Mouse (Mus musculus) intestine, embryonic 14.5 days (tissue): ENCODE results near the gene Nkpd1. TPM values are rescaled to one million over a fixed set of nuclear protein-coding genes. Genes with fewer than 3 reads are reported as not detected.

Source experiments
- ATAC-seq: fragments of 200-750 bp; cut with Nextera tagmentation; replicated peaks from 2 replicates; pipeline ENCODE4 v1.8.0; 2017; ENCODE audit warnings: low read depth, moderate number of reproducible peaks, moderate TSS enrichment, moderate library complexity; ENCODE audit not compliant: low FRiP score, low TSS enrichment
- DNase-seq: peaks from one replicate; pipeline ENCODE4 v3.0.0-alpha.2; 2018; ENCODE audit warnings: low spot score
- H3K27ac ChIP-seq: fragments of 300-500 bp; sonication (generic); 2 replicates; pipeline ENCODE4 v1.5.1; 2014; ENCODE audit warnings: low read depth, mild to moderate bottlenecking, control low read depth
- H3K27me3 ChIP-seq: fragments of 300-500 bp; sonication (generic); replicated peaks from 2 replicates; pipeline ENCODE4 v1.6.1; 2014; ENCODE audit warnings: low read length, control low read depth; ENCODE audit not compliant: control insufficient read depth, insufficient read depth
- H3K36me3 ChIP-seq: fragments of 300-500 bp; sonication (generic); 2 replicates; pipeline ENCODE4 v1.6.1; 2014; ENCODE audit warnings: low read length, control low read depth; ENCODE audit not compliant: control insufficient read depth, insufficient read depth
- H3K4me1 ChIP-seq: fragments of 300-500 bp; sonication (generic); replicated peaks from 2 replicates; pipeline ENCODE4 v1.6.1; 2014; ENCODE audit warnings: low read length, control low read depth, mixed read lengths; ENCODE audit not compliant: control insufficient read depth, insufficient read depth
- H3K4me2 ChIP-seq: fragments of 300-500 bp; sonication (generic); 2 replicates; pipeline ENCODE4 v1.6.1; 2014; ENCODE audit warnings: low read length
- H3K4me3 ChIP-seq: fragments of 300-500 bp; sonication (generic); 2 replicates; pipeline ENCODE4 v1.5.1; 2014; ENCODE audit warnings: low read depth, low read length, control low read depth, mixed read lengths
- H3K9ac ChIP-seq: fragments of 300-500 bp; sonication (generic); 2 replicates; pipeline ENCODE4 v1.6.1; 2014; ENCODE audit warnings: mild to moderate bottlenecking, low read length
- H3K9me3 ChIP-seq: fragments of 300-500 bp; sonication (generic); 2 replicates; pipeline ENCODE4 v1.6.1; 2016; ENCODE audit warnings: low read length, control low read depth; ENCODE audit not compliant: control insufficient read depth
- WGBS: fragments of 180-500 bp; shearing (Covaris S2); extraction: QIAGEN DNeasy Blood & Tissue Kit; methylation state at CpG from one replicate; pipeline ENCODE4 v1.1.7; 2014; 5-methylcytosine and 5-hydroxymethylcytosine counted together
- polyA plus RNA-seq: library from polyadenylated mRNA; unstranded; fragments of >200 nt; fragmentation: Nextera tagmentation; extraction: Ambion mirVana; gene quantifications from 2 replicates; pipeline ENCODE4 v1.2.1, GENCODE M21; 2014

Gene Nkpd1
- polyA plus RNA-seq, 1 experiment from 2014 or later: 0.09 TPM

- H3K9me3 ChIP-seq: no peaks in the 10 kb centered on the region
- DNase-seq: no peak
- no peak overlapping the region for H3K9ac ChIP-seq
- H3K27ac ChIP-seq: no peak overlapping the region
- ATAC-seq: no peak
- no peak overlapping the region for H3K4me3 ChIP-seq
- H3K4me1 ChIP-seq: peaks cover 19% of the 10 kb centered on the region
- 72% methylated on average over 2 of the region's 2 CpGs for WGBS
- H3K4me2 ChIP-seq: no peak overlapping the region
- peaks cover 10% of the 10 kb centered on the region for H3K36me3 ChIP-seq
- peaks cover 55% of the 10 kb centered on the region for H3K27me3 ChIP-seq
Measured at GRCm38 (mm10) chr7:19525105-19525481, 7.5 kb downstream of the Nkpd1 start.

GRCm38 (mm10) chr7:19531077-19531476 lies 13.4 kb downstream of the Nkpd1 start:
- DNase-seq (no peak), ATAC-seq (peak; percentile 16; the same call in 1 of the 2 replicates)
- WGBS: 60% methylated on average over 10 of the region's 10 CpGs
- H3K36me3 ChIP-seq: peaks cover 61% of the 10 kb centered on the region
- H3K4me3 ChIP-seq: no peak overlapping the region
- no peaks in the 10 kb centered on the region for H3K4me1 ChIP-seq
- no peak overlapping the region for H3K4me2 ChIP-seq
- H3K27me3 ChIP-seq: no peaks in the 10 kb centered on the region
- no peak overlapping the region for H3K27ac ChIP-seq
- no peak overlapping the region for H3K9ac ChIP-seq
- no peaks in the 10 kb centered on the region for H3K9me3 ChIP-seq

DNA sequence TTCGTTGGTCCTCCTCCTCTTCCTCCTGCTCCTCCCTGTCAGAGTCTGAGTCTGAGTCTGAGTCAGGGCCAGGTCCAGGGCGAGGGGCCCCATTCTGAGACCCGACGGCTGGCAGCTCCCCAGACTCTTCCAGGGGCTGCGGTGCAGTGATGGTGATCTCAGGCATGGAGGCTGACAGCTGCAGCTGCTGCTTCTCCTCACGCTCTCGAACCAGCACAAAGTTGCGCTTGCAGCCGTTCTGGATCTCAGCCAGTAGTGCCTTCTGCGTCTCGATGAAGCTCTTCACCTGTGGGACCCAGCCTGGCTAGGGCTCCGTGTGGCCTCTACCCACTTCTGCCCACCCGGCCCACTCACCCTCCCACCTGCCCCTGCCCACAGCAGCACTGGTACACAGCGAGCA lies 14.6 kb downstream of the Nkpd1 start:
- Histone ChIP-seq H3K9ac (no peak overlapping the region), H3K36me3 (peaks cover 61% of the 10 kb centered on the region), H3K4me1 (no peaks in the 10 kb centered on the region), H3K27me3 (no peaks in the 10 kb centered on the region), H3K4me2 (no peak overlapping the region), H3K9me3 (no peaks in the 10 kb centered on the region), H3K27ac (no peak overlapping the region), H3K4me3 (no peak overlapping the region)
- no peak for DNase-seq
- 84% methylated on average over 14 of the region's 14 CpGs for WGBS
- ATAC-seq: no peak

DNA sequence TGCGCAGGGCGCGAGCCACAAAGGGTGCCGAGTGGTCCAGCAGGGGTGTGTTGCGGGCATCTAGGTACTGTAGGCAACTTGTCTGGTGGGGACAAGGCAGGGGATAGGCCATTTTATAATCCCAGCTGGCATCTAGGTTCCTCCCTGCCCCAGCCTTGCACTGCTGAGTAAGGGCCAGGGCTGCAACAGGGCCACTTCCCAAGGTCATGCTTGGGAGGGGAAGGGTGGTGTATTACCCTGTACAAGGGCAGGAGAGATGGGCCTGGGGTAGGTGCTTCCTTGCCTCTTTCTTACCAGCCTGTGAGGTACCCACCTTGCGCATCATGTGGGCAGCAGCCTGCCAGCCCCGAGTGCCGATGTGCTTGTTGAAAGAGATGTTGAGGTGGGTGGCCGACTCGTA lies 17.0 kb downstream of the Nkpd1 start:
- ATAC-seq: no peak
- H3K4me1 ChIP-seq: no peaks in the 10 kb centered on the region
- H3K9ac ChIP-seq: no peak overlapping the region
- no peak overlapping the region for H3K27ac ChIP-seq
- DNase-seq: no peak
- 92% methylated on average over 10 of the region's 10 CpGs for WGBS
- H3K4me3 ChIP-seq: no peak overlapping the region
- H3K36me3 ChIP-seq: peaks cover 55% of the 10 kb centered on the region
- no peaks in the 10 kb centered on the region for H3K9me3 ChIP-seq
- H3K4me2 ChIP-seq: no peak overlapping the region
- no peaks in the 10 kb centered on the region for H3K27me3 ChIP-seq

DNA sequence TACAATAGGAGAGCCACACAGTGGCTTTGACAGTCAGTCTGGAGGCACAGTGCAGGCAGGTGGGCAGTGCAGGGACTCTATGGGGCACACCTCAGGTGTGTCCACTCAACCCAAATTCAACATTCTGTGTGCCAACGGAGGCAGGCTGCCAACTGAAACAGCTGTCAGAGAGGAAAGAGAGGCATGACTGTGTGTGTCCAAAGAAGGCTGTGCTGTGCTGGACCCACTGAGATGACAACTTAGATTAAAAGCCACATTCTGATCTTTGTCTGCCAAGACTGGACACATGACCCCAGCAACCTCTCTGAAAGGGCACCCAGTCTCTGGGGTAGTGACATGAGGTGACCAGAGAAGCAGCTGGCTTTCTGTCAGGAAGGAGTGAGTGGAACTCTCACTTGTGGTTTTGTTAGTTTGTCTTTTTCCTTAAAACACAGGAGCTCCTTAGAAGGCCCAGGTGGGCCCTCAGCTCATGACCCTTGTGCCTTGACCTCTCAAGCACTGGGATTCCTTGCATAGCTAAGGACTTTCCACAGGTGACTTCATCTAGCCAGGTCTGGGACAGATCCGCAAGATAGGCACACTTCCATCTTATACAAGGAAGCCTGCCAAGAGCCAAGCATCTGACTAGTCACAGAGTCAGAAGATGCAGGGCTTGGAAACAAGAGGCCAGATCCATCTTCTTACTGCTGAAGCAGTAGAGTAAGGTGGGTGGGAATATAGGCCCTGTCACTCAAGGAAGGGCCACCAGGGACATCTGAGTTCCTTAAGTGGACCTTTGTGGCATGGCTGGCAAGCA lies 23.3 kb downstream of the Nkpd1 start:
- Histone ChIP-seq H3K4me3 (no peak overlapping the region), H3K27me3 (no peaks in the 10 kb centered on the region), H3K36me3 (0 out of 2 replicates have a peak, but pooled peaks cover 5% of the 10 kb centered on the region), H3K27ac (no peak overlapping the region), H3K4me2 (no peak overlapping the region), H3K9ac (no peak overlapping the region), H3K4me1 (peaks cover 12% of the 10 kb centered on the region), H3K9me3 (no peaks in the 10 kb centered on the region)
- WGBS: 88% methylated on average over 2 of the region's 2 CpGs
- DNase-seq (no peak), ATAC-seq (no peak)

DNA sequence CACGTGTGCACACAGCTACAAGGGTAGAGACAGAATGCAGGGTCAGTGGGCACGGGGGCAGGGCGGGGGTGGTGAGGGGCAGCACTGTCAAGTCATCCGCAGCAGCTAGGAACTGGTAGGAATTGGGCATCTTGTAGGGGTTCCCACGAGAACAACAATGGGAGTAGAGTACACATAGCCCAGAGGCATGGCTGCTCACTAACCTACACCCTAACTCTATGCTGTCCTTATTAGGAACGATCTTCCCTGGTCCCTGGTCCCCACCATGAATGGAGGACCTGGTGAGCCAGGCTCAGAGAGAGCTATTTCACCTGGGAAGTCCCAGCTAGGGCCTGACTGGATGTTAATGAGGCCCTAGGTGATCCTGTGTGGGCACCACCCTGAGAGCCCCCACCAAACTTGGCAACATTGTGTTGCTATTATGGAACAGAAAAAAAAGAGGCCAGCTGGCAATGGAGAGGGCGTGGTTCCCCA lies 24.1 kb downstream of the Nkpd1 start:
- H3K4me2 ChIP-seq: no peak overlapping the region
- 81% methylated on average over 7 of the region's 7 CpGs for WGBS
- H3K9me3 ChIP-seq: no peaks in the 10 kb centered on the region
- DNase-seq: no peak
- ATAC-seq: no peak
- no peak overlapping the region for H3K4me3 ChIP-seq
- H3K36me3 ChIP-seq: 0 out of 2 replicates have a peak, but pooled peaks cover 5% of the 10 kb centered on the region
- no peaks in the 10 kb centered on the region for H3K27me3 ChIP-seq
- H3K27ac ChIP-seq: no peak overlapping the region
- peaks cover 20% of the 10 kb centered on the region for H3K4me1 ChIP-seq
- H3K9ac ChIP-seq: no peak overlapping the region

DNA sequence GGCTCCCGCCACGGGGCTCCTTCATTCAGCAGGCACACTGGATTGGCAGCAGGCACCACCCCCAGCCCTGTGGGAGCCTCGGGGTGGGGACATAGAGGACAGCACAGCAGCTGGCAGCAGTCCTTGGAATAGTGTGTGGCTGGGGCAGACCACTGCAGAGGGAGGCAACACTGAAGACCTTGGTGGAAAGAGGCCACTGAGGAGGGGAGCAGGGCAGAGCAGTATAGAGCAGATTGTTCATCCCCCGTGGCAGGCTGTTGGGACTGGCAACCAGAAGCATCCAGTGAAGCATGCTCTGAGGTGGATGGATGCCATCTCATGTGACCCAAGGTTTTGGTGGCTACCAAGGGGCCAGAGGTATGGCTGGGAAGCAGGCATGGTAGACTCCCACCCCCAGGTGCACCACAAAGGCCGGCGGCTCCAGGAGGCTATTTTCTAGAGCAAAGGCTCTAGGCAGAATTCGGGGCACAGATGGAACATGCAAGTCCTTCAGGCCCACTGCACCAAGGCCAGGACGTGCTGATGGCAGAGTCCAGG lies 24.6 kb downstream of the Nkpd1 start:
- Histone ChIP-seq H3K9me3 (no peaks in the 10 kb centered on the region), H3K4me1 (peaks cover 24% of the 10 kb centered on the region)
- no peak for ATAC-seq

GRCm38 (mm10) chr7:19543584-19543983 lies 25.9 kb downstream of the Nkpd1 start:
- no peak for DNase-seq
- no peak overlapping the region for H3K4me2 ChIP-seq
- 48% methylated on average over 6 of the region's 6 CpGs for WGBS
- no peaks in the 10 kb centered on the region for H3K9me3 ChIP-seq
- H3K4me1 ChIP-seq: peaks cover 24% of the 10 kb centered on the region
- H3K27me3 ChIP-seq: no peaks in the 10 kb centered on the region
- H3K4me3 ChIP-seq: no peak overlapping the region
- H3K27ac ChIP-seq: no peak overlapping the region
- H3K36me3 ChIP-seq: 0 out of 2 replicates have a peak, but pooled peaks cover 5% of the 10 kb centered on the region
- H3K9ac ChIP-seq: no peak overlapping the region
- ATAC-seq: no peak

More for the DNA sequence above, 24.6 kb downstream of the Nkpd1 start:
- H3K4me2 ChIP-seq: no peak overlapping the region
- no peak overlapping the region for H3K27ac ChIP-seq
- DNase-seq: no peak
- no peak overlapping the region for H3K4me3 ChIP-seq
- H3K27me3 ChIP-seq: no peaks in the 10 kb centered on the region
- H3K36me3 ChIP-seq: 0 out of 2 replicates have a peak, but pooled peaks cover 5% of the 10 kb centered on the region
- H3K9ac ChIP-seq: no peak overlapping the region
- WGBS: 75% methylated on average over 8 of the region's 8 CpGs
